In genomic region chr11:69992396-69992795, GRCm38 (mm10) we compare ENCODE assay signal across 8 mouse cellular contexts. TPM values are rescaled to one million over a fixed set of nuclear protein-coding genes. Genes with fewer than 3 reads are reported as not detected.
A peak's percentile ranks its signal among the peaks of the same experiment; 100 is the strongest.
DNase-seq lines count a peak whose midpoint lies in the region; ATAC-seq and TF ChIP-seq lines count a peak whose summit lies in the region.

No protein-coding gene starts in this region.

- TF ChIP-seq POLR2A in liver, adult 2 months (IDR thresholded peaks at IDR 0.05; ENCODE audit: extremely low read depth, insufficient read depth, low read length), result no peak
- TF ChIP-seq POLR2A in myocyte (IDR thresholded peaks at IDR 0.05; ENCODE audit: insufficient read length, low read depth), result no peak

- peak overlapping the region; percentile 70 for H3ac ChIP-seq in myocyte (ENCODE audit: control insufficient read depth, insufficient read length)

- H3K9me3 ChIP-seq in forebrain, embryonic 12.5 days, result no peaks in the 10 kb centered on the region

- no peak for TF ChIP-seq CTCF in liver, adult 2 months (IDR thresholded peaks at IDR 0.05; ENCODE audit: low read depth, low read length)

- peak overlapping the region; percentile 1; the same call in 1 of the 2 replicates for H3K4me3 ChIP-seq in liver, adult 2 months (ENCODE audit: insufficient read depth, low read depth, low read length)
- peak overlapping the region; percentile 75 for H3K4me3 ChIP-seq in forebrain, embryonic 12.5 days (replicated peaks)
- H3K4me3 ChIP-seq in myocyte, result peak overlapping the region; percentile 61

- peaks cover 23% of the 10 kb centered on the region for H3K36me3 ChIP-seq in liver, adult 2 months (ENCODE audit: control insufficient read depth, insufficient read depth, low read length)
- H3K36me3 ChIP-seq in forebrain, embryonic 12.5 days (replicated peaks), result peaks cover 44% of the 10 kb centered on the region
- H3K36me3 ChIP-seq in myocyte (ENCODE audit: control insufficient read depth, insufficient read depth), result peaks cover 33% of the 10 kb centered on the region

- peak overlapping the region; percentile 19; the same call in 1 of the 2 replicates for H3K27ac ChIP-seq in liver, adult 2 months (replicated peaks; ENCODE audit: insufficient read depth, low read depth, low read length)
- no peak overlapping the region for H3K27ac ChIP-seq in forebrain, embryonic 12.5 days

- peak; percentile 64 for DNase-seq in liver, adult 2 months (ENCODE audit: extremely low read depth, low read depth, low spot score)
- no peak for DNase-seq in liver
- peak; percentile 36 for DNase-seq in kidney, postnatal 10 days
- DNase-seq in frontal cortex, postnatal 14 days (ENCODE audit: low spot score in 2 of 2), result no peak
- no peak for DNase-seq in frontal cortex, adult 2 months (ENCODE audit: extremely low spot score in 1 of 2, low spot score in 1 of 2)
- no peak for DNase-seq in adrenal gland, postnatal 10 days

- ATAC-seq in forebrain, embryonic 12.5 days (ENCODE audit: low FRiP score), result no peak

- peaks cover 5% of the 10 kb centered on the region; the same call in 1 of the 2 replicates for H3K4me1 ChIP-seq in liver, adult 2 months (ENCODE audit: control insufficient read depth, insufficient read depth, low read length)
- H3K4me1 ChIP-seq in forebrain, embryonic 12.5 days, result peaks cover 23% of the 10 kb centered on the region

- WGBS in liver, adult 2 months, result 10% methylated on average over 10 of the region's 10 CpGs
- WGBS in forebrain, embryonic 12.5 days, result 87% methylated on average over 10 of the region's 10 CpGs

- H3K27me3 ChIP-seq in liver, adult 2 months (ENCODE audit: control insufficient read depth, insufficient read depth, low read length), result no peaks in the 10 kb centered on the region
- no peaks in the 10 kb centered on the region for H3K27me3 ChIP-seq in forebrain, embryonic 12.5 days
- H3K27me3 ChIP-seq in myocyte (ENCODE audit: control insufficient read depth, insufficient read depth, insufficient read length), result no peaks in the 10 kb centered on the region

- H3K79me2 ChIP-seq in liver, adult 2 months (ENCODE audit: control insufficient read depth, insufficient read depth, low read length), result peaks cover 16% of the 10 kb centered on the region; the same call in 1 of the 2 replicates
- peaks cover 44% of the 10 kb centered on the region for H3K79me2 ChIP-seq in myocyte (ENCODE audit: control insufficient read depth, insufficient read depth)

- peak overlapping the region; percentile 72 for H3K4me2 ChIP-seq in forebrain, embryonic 12.5 days
- H3K4me2 ChIP-seq in myocyte (ENCODE audit: low read depth), result peak overlapping the region; percentile 80

- H3K9ac ChIP-seq in liver, adult 2 months (ENCODE audit: low read depth, low read length), result peak overlapping the region; percentile 24
- peak overlapping the region; percentile 91 for H3K9ac ChIP-seq in forebrain, embryonic 12.5 days

TF ChIP-seq in myocyte, 11 proteins besides CTCF, POLR2A, EP300 and RAD21:
- no peak for TF ChIP-seq POLR2AphosphoS2 (IDR thresholded peaks at IDR 0.05; ENCODE audit: insufficient read length, low read depth)
- TF ChIP-seq TCF12 (IDR thresholded peaks at IDR 0.05; ENCODE audit: insufficient read depth, poor library complexity, severe bottlenecking), result no peak
- TF ChIP-seq MAX (IDR thresholded peaks at IDR 0.05; ENCODE audit: low read depth), result no peak

RNA-seq across cellular contexts. Expression of gene Gabarap, which starts 1.5 kb away (rescaled TPM):
- 175 and 176 TPM in 2 replicates for total RNA-seq in liver, adult 2 months (2014; rRNA removed)
- 430 and 476 TPM in 2 replicates for polyA plus RNA-seq in liver, adult 2 months (2012; rRNA removed)
- polyA plus RNA-seq in forebrain, embryonic 12.5 days (2016; fragmentation: Nextera tagmentation; extraction: Ambion mirVana), result 527 and 539 TPM in 2 replicates
- 530 TPM for polyA plus RNA-seq in myocyte (2012; fragmentation: generic; extraction: Trizol)
- polyA plus RNA-seq in frontal cortex, adult 2 months (2012; rRNA removed), result 291 and 371 TPM in 2 replicates
- 100 to 1,000 TPM; 339 to 345 TPM for total RNA-seq in adrenal gland, postnatal 10 days (2021)

RNA-seq across cellular contexts. Expression of gene Phf23, which starts 3.2 kb away (rescaled TPM):
- total RNA-seq in liver, adult 2 months (2014; rRNA removed), result 8.0 and 8.5 TPM in 2 replicates
- 8.8 and 12.1 TPM in 2 replicates for polyA plus RNA-seq in liver, adult 2 months (2012; rRNA removed)
- 91.3 and 99.1 TPM in 2 replicates for polyA plus RNA-seq in forebrain, embryonic 12.5 days (2016; fragmentation: Nextera tagmentation; extraction: Ambion mirVana)
- 58.6 TPM for polyA plus RNA-seq in myocyte (2012; fragmentation: generic; extraction: Trizol)
- 38.9 and 42.2 TPM in 2 replicates for polyA plus RNA-seq in frontal cortex, adult 2 months (2012; rRNA removed)
- total RNA-seq in adrenal gland, postnatal 10 days (2021), result 10 to 100 TPM; 43.5 to 50.5 TPM

RNA-seq across cellular contexts. Expression of gene Dvl2, which starts 8.0 kb away (rescaled TPM):
- total RNA-seq in liver, adult 2 months (2014; rRNA removed), result 2.8 TPM in 2 replicates
- polyA plus RNA-seq in liver, adult 2 months (2012; rRNA removed), result 3.7 and 4.5 TPM in 2 replicates
- 45.2 and 46.6 TPM in 2 replicates for polyA plus RNA-seq in forebrain, embryonic 12.5 days (2016; fragmentation: Nextera tagmentation; extraction: Ambion mirVana)
- polyA plus RNA-seq in myocyte (2012; fragmentation: generic; extraction: Trizol), result 24.3 TPM
- 34.9 and 35.3 TPM in 2 replicates for polyA plus RNA-seq in frontal cortex, adult 2 months (2012; rRNA removed)
- 10 to 100 TPM; 15.7 to 23.0 TPM for total RNA-seq in adrenal gland, postnatal 10 days (2021)

RNA-seq across cellular contexts. Expression of gene Elp5, which starts 10.1 kb away (rescaled TPM):
- total RNA-seq in liver, adult 2 months (2014; rRNA removed), result 19.5 and 21.3 TPM in 2 replicates
- polyA plus RNA-seq in liver, adult 2 months (2012; rRNA removed), result 30.8 and 33.7 TPM in 2 replicates
- polyA plus RNA-seq in forebrain, embryonic 12.5 days (2016; fragmentation: Nextera tagmentation; extraction: Ambion mirVana), result 129 and 141 TPM in 2 replicates
- 91.5 TPM for polyA plus RNA-seq in myocyte (2012; fragmentation: generic; extraction: Trizol)
- polyA plus RNA-seq in frontal cortex, adult 2 months (2012; rRNA removed), result 118 and 119 TPM in 2 replicates
- total RNA-seq in adrenal gland, postnatal 10 days (2021), result 10 to 100 TPM; 66.8 to 71.4 TPM

RNA-seq across cellular contexts. Expression of gene Ctdnep1, which starts 11.4 kb away (rescaled TPM):
- total RNA-seq in liver, adult 2 months (2014; rRNA removed), result 6.6 and 13.4 TPM in 2 replicates
- 39.1 and 45.3 TPM in 2 replicates for polyA plus RNA-seq in liver, adult 2 months (2012; rRNA removed)
- 19.9 and 20.7 TPM in 2 replicates for polyA plus RNA-seq in forebrain, embryonic 12.5 days (2016; fragmentation: Nextera tagmentation; extraction: Ambion mirVana)
- 146 TPM for polyA plus RNA-seq in myocyte (2012; fragmentation: generic; extraction: Trizol)
- 117 and 133 TPM in 2 replicates for polyA plus RNA-seq in frontal cortex, adult 2 months (2012; rRNA removed)
- total RNA-seq in adrenal gland, postnatal 10 days (2021), result 100 to 1,000 TPM; 117 to 148 TPM

Comparison
In these comparisons a context has a peak if more than half of its experiments do, and no peak if none do; other contexts are left out.
1. DNase-seq: peak in liver, adult 2 months (single experiment) and kidney, postnatal 10 days (single experiment); none in liver (single experiment), frontal cortex, postnatal 14 days (0 of 2), frontal cortex, adult 2 months (0 of 2) and adrenal gland, postnatal 10 days (single experiment).
2. H3K4me3 ChIP-seq: peak in every context shown above with its lines; median percentile 75 in forebrain, embryonic 12.5 days; 61 in myocyte; 1 in liver, adult 2 months.